Mouse (Mus musculus) inflammation-experienced regulatory T-cells, adult 6 months (primary cell): Measurements from ENCODE around the gene Olfr782. TPM values are rescaled to one million over a fixed set of nuclear protein-coding genes. Genes with fewer than 3 reads are reported as not detected.
"Not testable (repeated sequence)": the region's sequence is repeated elsewhere in the genome, so short reads cannot be mapped to it uniquely, and the experiment has no call there.

Source experiments
- ATAC-seq: one replicate; pipeline ENCODE4 v1.8.0; 2017
- polyA plus RNA-seq, 3 experiments: library from polyadenylated mRNA; unstranded; fragments of 100-300 nt; shearing (Covaris generic); gene quantifications; one replicate each; pipeline ENCODE4 v1.2.1; 2017

Gene Olfr782
- polyA plus RNA-seq = not detected

GRCm38 (mm10) chr10:129348550-129348949 is at the start of gene Olfr782:
TSS of gene Olfr782 (plus strand) at chr10:129348850.
- ATAC-seq = no peak

GRCm38 (mm10) chr10:129312973-129313372 is 35.7 kb upstream of the Olfr782 start:
- ATAC-seq = not testable (repeated sequence)

- ATAC-seq = not testable (repeated sequence)
Observed at GRCm38 (mm10) chr10:129313521-129313920, 35.1 kb upstream of the Olfr782 start.

GRCm38 (mm10) chr10:129317817-129318216 is 30.8 kb upstream of the Olfr782 start, which contains the start of gene Olfr780:
TSS of gene Olfr780 (plus strand) at chr10:129318117.
- ATAC-seq = no peak

- ATAC-seq = no peak
Observed at GRCm38 (mm10) chr10:129328554-129328953, 20.1 kb upstream of the Olfr782 start, which contains the start of gene Olfr781. TSS of gene Olfr781 (plus strand) at chr10:129328854.

GRCm38 (mm10) chr10:129352475-129352874 is 3.8 kb downstream of the Olfr782 start:
- not testable (repeated sequence) for ATAC-seq

- ATAC-seq = not testable (repeated sequence)
Observed at GRCm38 (mm10) chr10:129356496-129356895, 7.8 kb downstream of the Olfr782 start.

- no peak for ATAC-seq
Observed at GRCm38 (mm10) chr10:129357307-129357706, 8.7 kb downstream of the Olfr782 start.

- not testable (repeated sequence) for ATAC-seq
Observed at GRCm38 (mm10) chr10:129374051-129374450, 25.4 kb downstream of the Olfr782 start.

- ATAC-seq = no peak
Observed at GRCm38 (mm10) chr10:129383783-129384182, 35.1 kb downstream of the Olfr782 start, which contains the start of gene Olfr784. TSS of gene Olfr784 (plus strand) at chr10:129384083.

- no peak for ATAC-seq
Observed at GRCm38 (mm10) chr10:129400892-129401291, 52.2 kb downstream of the Olfr782 start.

Other genes starting within 250 kb of the Olfr782 start
- gene Olfr768, start 249.5 kb upstream of the Olfr782 start, polyA plus RNA-seq = not detected
- not detected for gene Olfr769, start 231.0 kb upstream of the Olfr782 start, polyA plus RNA-seq
- gene Olfr770, start 209.9 kb upstream of the Olfr782 start, polyA plus RNA-seq = not detected
- gene Olfr771, start 184.1 kb upstream of the Olfr782 start, polyA plus RNA-seq = not detected
- gene Olfr772, start 170.9 kb upstream of the Olfr782 start, polyA plus RNA-seq = not detected
- gene Olfr773, start 161.4 kb upstream of the Olfr782 start, polyA plus RNA-seq = not detected
- not detected for gene Olfr774, start 112.6 kb upstream of the Olfr782 start, polyA plus RNA-seq
- gene Olfr775, start 100.4 kb upstream of the Olfr782 start, polyA plus RNA-seq = not detected
- gene Olfr776, start 89.7 kb upstream of the Olfr782 start, polyA plus RNA-seq = not detected
- not detected for gene Olfr777, start 77.4 kb upstream of the Olfr782 start, polyA plus RNA-seq
- gene Olfr780, start 30.7 kb upstream of the Olfr782 start, polyA plus RNA-seq = not detected
- gene Olfr781, start 20.0 kb upstream of the Olfr782 start, polyA plus RNA-seq = not detected
- gene Olfr784, start 35.2 kb downstream of the Olfr782 start, polyA plus RNA-seq = not detected
- gene Olfr785, start 56.6 kb downstream of the Olfr782 start, polyA plus RNA-seq = not detected
- gene Olfr786, start 78.5 kb downstream of the Olfr782 start, polyA plus RNA-seq = not detected
- gene Olfr787, start 113.0 kb downstream of the Olfr782 start, polyA plus RNA-seq = under 1 TPM in 2 of 3 experiments, not detected in 1; 0.18 to 0.20 TPM
- gene Olfr788, start 122.1 kb downstream of the Olfr782 start, polyA plus RNA-seq = not detected
- not detected for gene Olfr789, start 135.9 kb downstream of the Olfr782 start, polyA plus RNA-seq
- gene Olfr790, start 149.6 kb downstream of the Olfr782 start, polyA plus RNA-seq = not detected
- gene Olfr791, start 172.9 kb downstream of the Olfr782 start, polyA plus RNA-seq = not detected
- gene Olfr792, start 190.3 kb downstream of the Olfr782 start, polyA plus RNA-seq = not detected
- not detected for gene Olfr794, start 218.8 kb downstream of the Olfr782 start, polyA plus RNA-seq